Mouse (Mus musculus) testis, postnatal 10 days (tissue): Measurements from ENCODE around the gene Dlec1.

Source experiments
- DNase-seq: peaks from one replicate; pipeline ENCODE4 v3.0.0; 2021; ENCODE audit warnings: low spot score

Gene Dlec1

DNA sequence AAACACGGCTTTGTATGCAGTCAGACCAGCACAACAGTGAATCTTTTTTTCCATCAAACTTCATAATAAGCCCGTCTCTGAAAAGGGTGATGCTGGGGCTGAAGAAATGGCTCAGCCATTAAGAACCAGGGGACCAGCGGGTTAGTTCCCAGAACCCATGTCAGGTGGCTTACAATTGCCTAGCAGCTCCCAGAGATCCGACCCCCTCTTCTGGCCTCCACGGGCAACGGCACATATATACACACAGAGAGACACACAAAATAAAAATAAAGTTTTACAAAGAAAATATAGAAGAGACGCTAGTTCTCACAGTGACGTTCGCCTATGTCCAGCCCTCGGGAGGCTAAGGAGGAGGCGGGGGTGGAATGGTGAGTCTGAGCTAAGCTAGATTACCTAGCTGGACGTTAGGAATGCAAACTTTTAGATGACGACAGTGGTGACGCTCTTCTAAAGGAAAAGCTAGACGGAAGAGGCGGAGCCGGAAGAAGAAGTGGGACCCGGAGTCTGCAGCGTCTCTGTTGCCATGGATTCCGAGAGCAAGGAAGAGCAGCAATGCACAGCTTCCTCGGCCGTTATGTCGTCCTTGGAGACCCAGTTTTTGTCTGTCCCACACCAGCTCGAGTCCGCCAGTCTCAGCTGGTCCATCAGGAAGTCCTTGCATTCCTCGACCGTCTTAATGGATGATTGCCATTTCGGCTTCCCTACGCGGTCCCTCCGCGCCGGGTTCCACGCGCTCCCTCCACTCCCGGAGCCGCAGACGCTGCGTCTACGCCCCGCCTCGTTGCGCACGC lies at the start of gene Dlec1:
TSS of gene Dlec1 (plus strand) at position 487 of the 791 bp plus-strand sequence.
- peak; percentile 73 for DNase-seq

DNA sequence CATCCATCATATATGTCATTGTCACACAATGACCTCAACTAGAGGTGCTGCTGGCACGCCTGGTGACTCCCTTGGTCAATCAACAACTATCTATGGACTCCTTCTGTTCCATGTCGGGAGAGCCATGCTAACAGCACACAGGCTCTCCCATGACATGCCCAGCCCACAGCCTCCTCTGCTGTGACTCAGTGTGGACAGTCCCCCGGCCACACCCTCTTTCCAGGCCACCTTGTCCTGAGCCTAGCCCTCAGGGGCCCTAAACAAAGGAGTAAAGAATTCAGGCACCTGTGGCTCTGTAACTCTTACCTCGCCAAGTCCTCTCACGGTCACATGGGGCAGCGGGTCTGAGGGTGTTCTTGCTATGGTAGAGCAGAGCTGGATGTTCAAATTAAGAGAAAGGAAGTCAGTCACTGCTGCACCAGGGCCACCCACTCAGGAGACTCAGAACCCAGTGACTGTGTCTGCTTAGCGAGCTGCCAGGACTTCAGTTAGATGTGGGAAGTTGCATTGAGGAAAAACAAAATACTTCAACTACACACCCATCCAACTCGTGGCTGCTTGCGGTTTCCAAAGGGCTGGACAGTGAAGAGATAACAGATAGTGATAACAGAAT lies 48.2 kb upstream of the Dlec1 start:
- no peak for DNase-seq

DNA sequence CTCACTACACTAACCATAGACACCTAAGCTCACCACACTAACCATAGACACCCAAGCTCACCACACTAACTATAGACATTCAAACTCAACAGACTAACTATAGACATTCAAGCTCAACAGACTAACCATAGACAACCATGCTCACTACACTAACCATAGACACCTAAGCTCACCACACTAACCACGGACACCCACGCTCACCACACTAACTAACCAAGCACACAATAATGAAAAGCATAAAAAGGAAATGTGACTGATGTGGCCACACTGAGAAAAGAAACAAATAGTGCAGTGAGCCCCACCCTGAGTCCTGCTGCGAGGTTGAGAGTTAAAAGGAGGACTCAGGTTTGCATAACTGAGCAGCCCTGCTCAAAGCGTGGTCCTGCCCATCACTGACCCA lies 46.9 kb upstream of the Dlec1 start:
- DNase-seq: no peak

DNA sequence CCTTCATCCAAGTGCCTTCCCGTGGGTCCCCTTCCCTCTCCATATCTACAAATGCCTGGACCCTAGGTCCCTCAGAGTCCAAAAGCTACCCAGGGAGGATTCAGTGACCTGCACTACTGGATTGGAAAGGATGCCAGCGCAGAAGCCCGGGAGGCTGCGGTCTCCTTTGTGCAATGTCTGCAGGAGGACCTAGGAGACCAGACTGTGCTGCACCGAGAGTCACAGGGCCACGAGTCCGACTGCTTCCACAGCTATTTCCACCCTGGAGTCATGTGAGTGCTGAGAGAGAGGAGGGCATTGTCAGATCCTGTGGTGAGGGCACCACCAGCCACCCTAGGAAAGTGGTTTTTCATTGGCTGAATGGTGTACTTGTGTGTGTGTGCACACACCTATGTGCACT lies 44.0 kb upstream of the Dlec1 start:
- no peak for DNase-seq

DNA sequence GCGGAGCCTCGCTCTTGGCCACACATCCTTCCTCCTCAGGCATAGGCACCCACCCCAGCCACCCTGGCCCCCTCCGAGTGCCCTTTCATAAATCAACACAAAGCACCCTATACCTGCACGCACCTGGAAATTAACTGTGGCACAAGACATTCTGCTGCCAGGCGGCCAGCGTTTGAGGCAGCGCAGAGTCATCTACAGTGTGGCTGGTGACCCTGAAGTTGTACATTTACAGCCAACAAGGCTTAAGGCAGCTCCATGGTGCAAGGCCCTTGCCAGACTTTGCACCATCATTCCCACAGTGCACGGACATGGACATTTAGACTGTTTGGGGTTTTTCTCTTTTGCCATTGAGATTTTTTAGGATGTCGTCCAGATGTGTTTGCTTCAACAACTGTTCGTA lies 41.6 kb upstream of the Dlec1 start:
- no peak for DNase-seq

DNA sequence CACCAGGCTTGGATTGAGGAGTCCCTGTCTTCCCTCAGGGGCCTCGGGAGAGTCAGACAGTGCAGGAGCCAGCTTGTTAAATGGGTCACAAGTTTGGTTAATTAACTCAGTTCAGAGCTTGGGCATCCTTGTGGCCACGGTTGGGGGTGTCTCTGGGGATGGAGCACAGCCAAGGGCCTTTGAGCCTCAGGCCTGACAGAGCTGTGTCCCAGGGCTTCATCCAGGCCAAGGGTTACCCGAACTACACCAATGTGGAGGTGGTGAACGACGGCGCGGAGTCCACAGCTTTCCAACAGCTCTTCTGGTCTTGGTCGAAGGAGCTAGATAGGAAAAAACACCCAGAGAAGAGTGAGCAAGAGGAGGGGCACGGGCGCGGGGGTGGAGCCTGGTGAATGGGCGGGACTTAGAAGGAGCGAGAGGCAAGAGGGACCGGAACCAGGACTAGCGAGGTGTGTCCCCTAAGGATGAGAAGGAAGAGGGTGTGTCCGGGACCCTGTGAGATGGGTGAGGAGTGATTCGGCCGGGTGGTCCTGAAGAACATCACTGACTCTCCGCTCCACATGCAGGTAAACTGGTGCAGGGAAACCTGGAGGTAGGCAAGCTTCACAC lies 39.1 kb upstream of the Dlec1 start:
- DNase-seq: no peak

DNA sequence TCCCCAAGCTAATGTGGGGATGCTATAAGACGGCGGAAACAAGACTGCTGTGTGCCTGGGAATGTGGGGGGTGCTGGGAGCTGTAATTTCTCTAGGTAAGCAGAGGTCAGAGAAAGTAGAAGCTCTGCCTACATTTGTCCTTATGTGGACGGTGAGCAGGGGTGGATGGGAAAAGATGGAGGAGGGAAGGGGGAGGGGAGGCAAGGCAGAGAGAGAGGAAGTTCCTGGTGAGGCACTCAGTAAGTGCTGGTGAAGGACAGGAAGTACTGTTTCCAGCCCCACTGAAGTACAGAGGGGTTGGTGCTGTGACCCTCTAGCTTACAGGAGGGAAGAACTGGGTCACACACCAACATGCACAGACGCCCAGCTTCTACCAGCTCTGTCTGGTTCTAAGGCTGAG lies 38.0 kb upstream of the Dlec1 start:
- no peak for DNase-seq

DNA sequence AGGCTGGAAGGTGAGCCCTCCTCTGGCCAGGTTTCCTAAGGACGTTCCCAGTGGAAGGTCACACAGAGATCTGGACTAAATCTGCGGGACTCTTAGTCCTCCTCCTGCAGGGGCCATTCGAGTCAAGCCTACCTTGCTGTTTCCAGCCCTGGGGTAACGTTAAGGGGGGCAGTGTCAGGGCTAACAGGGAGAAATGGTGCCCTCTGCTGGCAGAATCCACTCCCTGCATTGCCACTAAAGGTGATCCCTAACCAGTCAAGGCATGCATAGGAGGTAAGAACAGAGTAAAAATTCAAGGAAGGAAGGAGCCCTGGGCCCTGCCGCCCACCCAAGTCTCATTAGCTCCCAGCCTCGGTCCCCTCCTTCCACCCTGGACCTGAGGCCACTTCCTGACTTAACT lies 34.7 kb upstream of the Dlec1 start:
- peak; percentile 87 for DNase-seq

DNA sequence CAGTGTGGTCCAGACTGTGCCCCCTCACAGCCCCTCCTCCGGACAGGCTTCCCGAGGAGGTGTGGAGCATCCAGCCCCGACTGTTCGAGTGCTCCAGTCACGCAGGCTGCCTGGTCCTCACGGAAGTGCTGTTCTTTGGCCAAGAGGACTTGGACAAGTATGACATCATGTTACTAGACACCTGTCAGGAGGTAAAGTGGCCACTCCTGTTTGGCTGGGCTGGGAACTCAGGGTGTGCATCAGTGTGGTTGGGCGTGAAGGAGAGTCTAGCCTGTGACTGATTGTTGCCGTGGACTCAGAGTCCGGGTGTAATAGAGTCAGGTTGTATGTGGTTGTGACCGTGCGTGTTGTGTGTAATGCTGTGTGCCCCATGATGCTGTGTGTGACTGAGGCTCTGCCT lies 34.0 kb upstream of the Dlec1 start:
- DNase-seq: no peak

DNA sequence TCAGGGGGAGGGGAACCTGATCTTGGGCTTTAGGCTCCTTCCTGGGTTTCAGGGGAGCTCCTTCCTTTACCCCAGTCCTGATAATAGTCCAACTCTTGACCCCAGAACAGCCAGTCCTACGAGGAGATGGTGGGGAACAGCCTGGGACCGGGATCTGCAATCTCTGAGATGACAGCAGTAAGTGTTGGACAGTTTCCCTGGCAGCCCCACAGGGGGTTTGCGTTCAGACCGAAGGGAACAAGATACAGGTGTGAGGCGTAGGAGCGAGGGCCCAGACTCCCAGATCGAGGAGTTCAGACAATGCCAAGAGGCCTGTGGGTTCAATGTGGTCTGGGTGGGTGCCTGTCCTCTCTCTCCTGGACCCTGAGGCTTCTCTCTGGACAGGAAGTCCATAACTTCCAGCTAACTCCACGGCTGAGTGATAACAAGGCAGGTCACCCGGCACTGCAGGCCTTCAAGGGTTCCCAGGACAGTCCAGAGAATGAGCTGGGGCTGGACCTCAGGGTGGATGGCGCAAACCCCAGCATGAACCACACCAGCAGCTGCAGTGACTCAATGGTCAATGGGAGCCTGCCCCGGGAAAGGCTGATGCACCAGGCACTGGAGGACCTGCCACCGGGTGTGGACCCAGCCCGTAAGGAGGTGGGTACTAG lies 32.0 kb upstream of the Dlec1 start:
- no peak for DNase-seq

DNA sequence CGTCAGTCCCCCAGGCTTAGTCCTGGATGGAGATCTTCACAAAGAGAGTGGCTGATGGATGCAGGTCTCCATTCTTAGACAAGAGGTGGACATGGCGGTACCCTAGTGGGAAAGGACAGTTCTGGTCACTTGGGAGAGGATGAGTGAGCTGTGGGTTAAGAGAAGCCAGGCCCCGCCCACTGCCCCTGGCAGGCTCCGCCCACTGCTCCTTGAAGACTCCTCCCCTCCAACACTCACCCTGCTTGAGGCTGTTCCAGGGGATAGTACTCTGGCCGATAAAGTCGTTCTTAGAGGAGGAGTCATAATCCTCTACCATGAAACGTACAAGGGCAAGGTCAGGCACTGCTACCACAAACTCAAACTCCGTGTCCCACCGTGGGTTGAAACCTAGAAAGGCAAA lies 30.5 kb upstream of the Dlec1 start:
- DNase-seq: peak; percentile 77

DNA sequence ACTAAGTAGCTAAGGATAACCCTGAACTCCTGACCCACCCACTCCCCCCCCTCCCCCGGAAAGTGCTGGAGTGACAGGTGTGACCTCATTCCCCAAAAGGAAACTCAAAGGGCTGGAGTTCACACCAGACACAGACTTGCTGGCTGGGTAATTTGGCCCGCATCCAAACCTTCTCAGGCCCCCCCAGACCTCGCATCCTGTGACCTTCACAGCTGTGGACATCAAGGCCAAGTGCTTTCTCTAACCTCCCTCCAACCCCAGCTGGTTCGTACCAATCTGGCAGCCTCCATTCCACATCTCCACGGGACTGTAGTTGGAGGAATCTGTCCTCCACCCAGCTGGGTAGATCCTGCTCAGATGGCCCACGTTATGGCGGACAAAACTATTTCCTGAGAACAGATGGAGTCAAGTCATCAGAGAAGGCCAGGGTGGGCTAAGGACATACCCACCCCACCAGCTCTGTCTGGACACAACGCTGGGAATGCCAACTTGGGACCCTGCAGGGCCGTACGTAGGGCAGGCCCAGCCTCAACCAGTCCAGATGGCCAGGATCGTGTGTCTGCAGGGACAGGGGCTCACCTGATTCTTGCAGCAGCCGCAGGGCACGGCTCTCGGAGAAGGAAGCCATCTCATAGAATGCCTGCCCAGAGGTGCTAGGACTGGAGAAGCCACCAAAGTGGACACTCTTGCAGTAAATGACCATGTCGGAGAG lies 28.9 kb upstream of the Dlec1 start:
- peak; percentile 78 for DNase-seq

DNA sequence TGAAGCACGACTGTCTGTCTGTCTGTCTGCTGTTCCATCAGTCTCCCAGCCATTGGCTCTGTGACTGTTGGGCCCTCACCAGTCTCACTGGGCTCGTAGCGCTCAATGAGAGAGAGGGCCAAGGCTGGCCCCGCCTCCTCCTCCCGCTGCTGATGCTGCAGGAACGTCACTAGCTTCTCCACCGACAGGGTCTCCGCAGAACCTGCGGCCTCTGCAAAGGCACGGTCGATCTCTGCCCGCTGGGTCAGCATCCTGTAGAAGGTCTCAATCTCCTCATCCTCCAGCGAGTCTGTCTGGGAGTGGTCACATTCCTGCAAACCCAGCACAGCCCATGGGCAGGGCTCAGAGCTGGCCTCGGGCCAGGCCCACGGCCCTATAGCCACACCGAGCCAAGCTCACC lies 26.6 kb upstream of the Dlec1 start:
- no peak for DNase-seq

DNA sequence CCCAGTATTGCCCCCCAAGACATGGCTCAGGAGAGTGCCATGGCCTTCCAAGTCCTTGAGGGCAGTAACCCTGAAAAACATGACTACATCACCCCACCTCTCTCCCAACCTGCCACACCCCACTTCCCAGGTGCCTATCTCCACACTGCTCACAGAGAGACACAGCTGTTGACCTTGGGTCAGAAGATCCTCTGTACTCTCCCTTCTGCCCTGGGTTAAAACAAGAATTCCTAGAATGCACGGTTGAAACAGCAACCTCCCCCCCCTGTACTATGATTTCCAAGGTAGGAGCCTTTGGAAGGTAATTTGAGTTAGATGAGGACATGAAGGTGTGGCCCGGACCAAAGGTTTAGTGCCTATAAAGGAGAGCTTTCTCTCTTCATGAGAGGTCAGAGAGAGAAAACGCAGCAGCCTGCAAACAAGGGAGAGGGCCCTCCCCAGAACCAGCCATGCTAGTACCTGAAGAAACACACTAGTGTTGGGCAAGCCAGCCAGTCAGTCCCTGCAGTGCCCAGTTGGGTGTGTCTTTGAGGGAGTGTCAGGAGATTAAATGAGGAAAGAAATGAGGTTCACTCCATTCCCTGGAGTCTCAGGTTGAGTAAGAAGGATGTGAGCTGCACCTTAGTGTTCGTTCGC lies 22.1 kb upstream of the Dlec1 start:
- no peak for DNase-seq

DNA sequence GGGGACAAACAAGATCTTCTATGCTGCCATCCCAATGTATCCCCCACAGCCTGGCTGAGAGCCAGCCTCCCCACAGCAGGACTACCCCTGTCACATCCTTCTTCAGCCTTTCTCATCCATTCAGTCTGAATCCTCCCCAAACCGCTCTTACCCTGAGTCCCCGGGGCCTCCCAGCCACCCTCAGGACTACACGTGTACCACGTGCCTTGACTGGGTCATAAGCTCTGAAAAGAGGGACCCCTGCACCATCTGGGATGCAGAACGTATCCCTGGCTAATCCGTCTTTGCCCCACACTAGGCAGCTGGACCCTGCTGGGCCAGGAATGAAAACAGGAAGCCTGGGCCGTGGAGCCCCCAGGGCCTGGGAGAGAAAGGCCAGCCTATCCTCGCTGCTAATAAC lies 20.2 kb upstream of the Dlec1 start:
- DNase-seq: no peak

DNA sequence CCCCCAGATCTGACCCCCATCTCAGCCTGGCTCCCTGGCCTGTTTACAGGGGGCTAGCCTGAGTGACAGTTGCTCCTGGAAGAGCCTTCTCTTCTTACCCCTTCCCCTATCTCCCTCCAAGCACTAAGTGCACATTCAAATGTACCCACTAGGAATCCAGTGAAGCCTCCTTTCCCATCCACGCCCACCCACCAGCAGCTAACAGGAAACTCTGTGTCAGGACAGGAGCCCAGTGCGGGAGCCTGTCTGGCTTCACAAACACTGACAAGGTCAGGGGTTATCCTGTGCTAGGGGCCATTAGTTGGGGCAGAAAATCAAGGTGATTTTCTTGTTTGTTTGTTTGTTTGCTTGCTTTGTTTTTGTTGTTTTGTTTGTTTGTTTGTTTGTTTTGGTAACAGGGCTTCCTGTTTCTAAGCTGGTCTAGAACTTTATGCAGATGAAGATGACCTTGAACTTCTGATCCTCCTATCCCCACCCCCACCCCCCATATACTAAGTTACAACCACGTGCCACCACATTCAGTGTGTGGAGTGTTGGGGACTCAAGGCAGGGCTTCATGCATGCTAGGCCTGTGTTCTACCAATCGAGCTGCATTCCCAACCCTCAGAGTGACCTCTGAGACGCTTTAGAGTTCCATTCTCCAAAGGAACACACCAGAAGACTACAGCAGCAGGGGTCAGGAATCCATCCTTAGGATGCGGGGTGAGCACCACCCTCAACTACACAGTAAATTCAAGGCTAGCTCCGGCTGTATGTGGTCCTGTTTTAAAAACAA lies 19.4 kb upstream of the Dlec1 start:
- DNase-seq: no peak

DNA sequence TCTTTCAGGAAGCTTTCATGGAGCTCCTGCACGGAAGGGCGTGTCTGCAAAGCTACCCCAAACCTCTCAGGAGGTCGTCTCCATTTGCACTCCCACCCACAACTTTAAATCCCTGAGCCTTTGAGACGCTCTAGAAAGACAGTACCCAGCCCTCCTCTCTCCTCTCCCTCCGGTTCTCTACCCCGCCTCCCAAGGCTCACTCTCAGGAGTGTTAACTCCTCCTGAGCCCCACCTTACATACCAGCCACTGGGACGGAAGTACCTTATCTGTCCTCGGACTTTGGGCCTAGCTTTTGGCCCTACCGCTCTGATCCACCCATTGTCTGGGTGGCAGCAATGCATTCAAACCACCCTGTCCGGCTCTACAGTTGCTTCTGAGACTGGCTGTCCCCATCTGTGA lies 18.3 kb upstream of the Dlec1 start:
- DNase-seq: no peak

DNA sequence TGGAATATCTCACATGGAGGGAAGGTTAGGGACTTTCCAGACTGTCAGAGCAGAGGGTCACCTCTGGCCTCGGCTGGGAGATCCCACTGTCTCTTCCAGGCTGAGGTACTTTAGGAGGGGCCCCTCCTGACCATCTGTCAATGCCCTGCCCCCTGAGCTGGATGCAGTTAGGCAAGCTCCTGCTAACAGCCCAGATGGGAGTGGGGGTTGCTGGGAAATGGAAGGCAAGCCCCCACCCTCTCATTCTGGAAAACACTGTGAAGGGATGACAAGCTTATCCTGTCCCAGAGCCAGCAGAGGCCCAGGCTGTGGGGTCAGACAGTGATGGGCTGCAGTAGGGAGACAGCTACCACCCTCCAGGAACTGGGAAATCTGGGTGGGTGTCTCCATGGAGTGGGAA lies 15.8 kb upstream of the Dlec1 start:
- DNase-seq: no peak

DNA sequence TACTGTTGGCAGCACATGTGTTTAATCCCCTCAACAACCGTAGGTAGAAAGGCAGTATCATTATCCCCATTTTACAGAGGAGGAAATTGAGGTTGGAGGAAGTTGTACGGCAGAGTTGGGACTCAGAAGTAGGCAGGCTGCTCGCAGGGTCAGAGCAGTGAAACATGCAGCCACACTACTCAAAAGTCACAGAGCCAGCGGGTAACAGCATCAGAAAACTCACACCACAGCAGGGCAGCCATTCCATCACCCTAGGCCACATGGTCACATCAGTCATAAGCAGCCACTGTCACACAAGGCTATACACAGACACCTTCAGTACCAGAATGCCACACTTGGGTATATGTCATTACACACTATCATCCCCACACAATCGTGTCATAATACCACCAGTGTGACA lies 15.0 kb upstream of the Dlec1 start:
- DNase-seq: no peak

DNA sequence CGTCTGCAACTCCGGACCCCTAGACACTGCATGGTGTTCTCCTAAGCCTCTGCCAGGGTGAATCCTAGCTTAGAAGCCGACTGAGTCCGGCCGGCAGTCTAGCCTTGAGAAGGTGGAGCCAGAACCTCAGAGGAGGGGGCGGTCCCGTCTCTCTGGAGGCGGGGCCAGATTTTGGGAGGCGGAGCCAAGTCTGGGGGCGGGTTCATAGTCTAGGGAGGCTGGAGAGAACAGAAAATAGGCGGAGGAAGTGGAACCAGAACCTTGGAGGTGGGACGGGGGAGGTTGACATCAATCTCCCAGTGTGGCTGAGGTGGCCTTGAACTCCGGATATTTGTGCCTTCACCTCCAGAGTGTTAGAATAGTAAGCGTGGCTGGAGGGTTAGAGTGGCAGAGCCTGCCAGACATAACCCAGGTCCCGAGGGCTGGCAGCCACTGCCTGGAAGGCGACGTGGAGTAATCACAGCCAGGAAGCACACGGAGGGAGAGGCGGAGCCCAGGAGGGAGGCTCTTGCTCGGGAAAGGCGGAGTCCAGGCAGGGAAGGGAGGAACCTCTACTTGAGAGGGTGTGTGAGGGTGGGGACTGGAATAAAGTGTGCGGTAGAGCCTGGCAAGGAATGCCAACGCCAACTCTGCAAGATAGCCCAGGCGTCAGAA lies 14.0 kb upstream of the Dlec1 start:
- DNase-seq: peak; percentile 97

DNA sequence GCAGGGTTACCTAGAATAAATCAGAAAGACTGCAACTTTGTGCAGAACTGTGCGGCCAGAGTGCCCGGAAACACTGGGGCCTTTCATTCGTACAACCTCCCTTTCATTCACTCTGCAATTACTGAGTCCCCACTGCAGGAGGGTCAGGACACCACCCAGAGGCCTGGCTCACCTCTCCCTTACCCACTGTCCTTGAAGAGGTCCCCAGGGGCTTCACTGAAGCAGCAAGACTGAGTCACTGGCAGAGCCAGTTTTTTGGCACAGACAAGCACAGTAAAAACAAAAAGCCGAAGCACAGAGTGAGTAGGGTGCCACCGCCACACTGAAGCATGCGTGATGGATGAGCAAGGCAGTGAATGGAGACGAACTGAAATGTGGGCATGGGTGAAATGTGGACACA lies 12.8 kb upstream of the Dlec1 start:
- no peak for DNase-seq
